Mouse (Mus musculus) neural tube, embryonic 11.5 days (tissue): ENCODE measurements around the gene Akirin2. TPM values are rescaled to one million over a fixed set of nuclear protein-coding genes. Genes with fewer than 3 reads are reported as not detected.

Experiments used
- ATAC-seq: fragments of 200-750 bp; cut with Nextera tagmentation; 2 replicates; pipeline ENCODE4 v1.8.0; 2017; ENCODE audit warnings: moderate number of reproducible peaks, mild to moderate bottlenecking, moderate TSS enrichment, moderate library complexity; ENCODE audit not compliant: insufficient read depth, low FRiP score, low TSS enrichment
- DNase-seq: peaks from one replicate; pipeline ENCODE4 v3.0.0-alpha.2; 2015; ENCODE audit warnings: low spot score
- H3K27ac ChIP-seq: fragments of 300-500 bp; sonication (generic); 2 replicates; pipeline ENCODE4 v1.5.1; 2014; ENCODE audit warnings: low read depth, mild to moderate bottlenecking, low read length
- H3K27me3 ChIP-seq: fragments of 300-500 bp; sonication (generic); 2 replicates; pipeline ENCODE4 v1.6.1; 2014; ENCODE audit warnings: mild to moderate bottlenecking, low read length, mixed read lengths; ENCODE audit not compliant: control insufficient read depth, insufficient read depth
- H3K36me3 ChIP-seq: fragments of 300-500 bp; sonication (generic); 2 replicates; pipeline ENCODE4 v1.6.1; 2014; ENCODE audit warnings: mild to moderate bottlenecking, low read length, moderate library complexity, mixed read lengths; ENCODE audit not compliant: control insufficient read depth, insufficient read depth
- H3K4me1 ChIP-seq: fragments of 300-500 bp; sonication (generic); 2 replicates; pipeline ENCODE4 v1.6.1; 2014; ENCODE audit warnings: low read length, mixed read lengths; ENCODE audit not compliant: control insufficient read depth, insufficient read depth
- H3K4me2 ChIP-seq: fragments of 300-500 bp; sonication (generic); 2 replicates; pipeline ENCODE4 v1.6.1; 2014; ENCODE audit warnings: low read depth, mild to moderate bottlenecking, moderate library complexity
- H3K4me3 ChIP-seq: fragments of 300-500 bp; sonication (generic); 2 replicates; pipeline ENCODE4 v1.5.1; 2014; ENCODE audit warnings: low read depth, low read length
- H3K9ac ChIP-seq: fragments of 300-500 bp; sonication (generic); 2 replicates; pipeline ENCODE4 v1.6.1; 2014; ENCODE audit warnings: mild to moderate bottlenecking, low read length
- H3K9me3 ChIP-seq: fragments of 300-500 bp; sonication (generic); 2 replicates; pipeline ENCODE4 v1.6.1; 2016; ENCODE audit warnings: low read length; ENCODE audit not compliant: control insufficient read depth
- WGBS: fragments of 180-500 bp; shearing (Covaris S2); extraction: QIAGEN DNeasy Blood & Tissue Kit; methylation state at CpG from one replicate; pipeline ENCODE4 v1.1.7; 2014; 5-methylcytosine and 5-hydroxymethylcytosine counted together
- polyA plus RNA-seq: library from polyadenylated mRNA; unstranded; fragments of >200 nt; fragmentation: Nextera tagmentation; extraction: Ambion mirVana; gene quantifications from 2 replicates; pipeline ENCODE4 v1.2.1, GENCODE M21; 2014

Gene Akirin2
- polyA plus RNA-seq = 104 and 112 TPM in 2 replicates

GRCm38 (mm10) chr4:34550748-34551097 lies at the start of gene Akirin2:
Gene Akirin2 (plus strand): TSS chr4:34550937.
- DNase-seq (no peak), ATAC-seq (peak; percentile 56; the same call in 1 of the 2 replicates)
- peak within 1 kb of the TSS; percentile 54 for H3K4me2 ChIP-seq

DNA sequence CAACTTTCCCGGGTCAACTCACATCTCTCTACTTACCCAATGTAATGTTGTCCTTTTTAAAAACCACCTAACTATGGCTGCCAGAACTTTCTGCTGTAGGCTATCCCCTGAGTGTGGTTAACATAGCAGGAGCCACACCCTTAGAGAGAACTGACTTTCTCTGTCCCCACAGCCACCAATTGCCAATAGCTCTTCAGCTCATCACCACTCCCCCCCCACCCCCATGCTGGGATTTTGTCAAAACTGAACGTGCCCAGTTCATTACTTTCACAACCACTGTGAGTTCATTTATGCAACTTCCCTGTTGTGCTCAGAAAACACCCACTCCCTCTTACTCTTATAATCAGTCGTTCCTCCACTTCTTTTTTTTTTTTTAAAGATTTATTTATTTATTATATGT lies 40.4 kb upstream of the Akirin2 start:
- WGBS = 85% methylated on average over 3 of the region's 3 CpGs
- H3K36me3 ChIP-seq = no peaks in the 10 kb centered on the region
- DNase-seq = no peak
- no peak overlapping the region for H3K9ac ChIP-seq
- no peaks in the 10 kb centered on the region for H3K27me3 ChIP-seq
- ATAC-seq = no peak
- H3K27ac ChIP-seq = no peak overlapping the region
- H3K4me2 ChIP-seq = no peak overlapping the region
- no peak overlapping the region for H3K4me3 ChIP-seq
- H3K9me3 ChIP-seq = no peaks in the 10 kb centered on the region
- H3K4me1 ChIP-seq = no peaks in the 10 kb centered on the region

More at GRCm38 (mm10) chr4:34550748-34551097, at the start of gene Akirin2:
- H3K4me3 ChIP-seq = peak within 1 kb of the TSS; percentile 96
- no peaks in the 10 kb centered on the region for H3K36me3 ChIP-seq
- H3K27me3 ChIP-seq = no peaks in the 10 kb centered on the region
- WGBS = under 1% methylated on average over 46 of the region's 53 CpGs
- 0 out of 2 replicates have a peak, but pooled peaks cover 2% of the 10 kb centered on the region for H3K4me1 ChIP-seq
- H3K27ac ChIP-seq = peak within 1 kb of the TSS; percentile 94
- no peaks in the 10 kb centered on the region for H3K9me3 ChIP-seq
- H3K9ac ChIP-seq = peak within 1 kb of the TSS; percentile 98

GRCm38 (mm10) chr4:34522846-34523245 lies 27.9 kb upstream of the Akirin2 start:
- Histone ChIP-seq H3K4me2 (no peak overlapping the region), H3K27me3 (no peaks in the 10 kb centered on the region), H3K9me3 (no peaks in the 10 kb centered on the region), H3K4me3 (no peak overlapping the region), H3K36me3 (no peaks in the 10 kb centered on the region), H3K9ac (no peak overlapping the region), H3K4me1 (no peaks in the 10 kb centered on the region), H3K27ac (no peak overlapping the region)
- DNase-seq (no peak), ATAC-seq (no peak)
- WGBS = 83% methylated on average over 3 of the region's 3 CpGs

DNA sequence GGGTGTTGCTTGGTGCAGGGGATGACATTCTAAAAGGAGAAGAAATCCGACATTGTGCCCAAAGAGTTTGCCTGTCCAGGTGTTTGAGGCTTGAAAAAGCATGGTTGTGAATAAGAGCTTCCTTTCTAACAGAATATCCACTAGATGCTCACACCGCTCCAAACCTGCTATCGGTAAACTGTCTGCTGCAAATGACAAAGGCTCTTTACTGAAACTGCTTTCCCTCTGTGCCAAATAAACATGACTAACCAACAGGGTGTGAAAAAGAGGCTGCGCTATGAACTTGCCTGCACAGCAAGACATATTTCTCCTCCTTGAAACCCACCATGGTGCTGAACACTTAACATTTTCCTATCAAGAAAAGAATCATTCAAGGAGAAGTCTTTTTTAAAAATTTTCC lies 27.2 kb upstream of the Akirin2 start:
- ATAC-seq (no peak), DNase-seq (no peak)
- 90% methylated on average over 4 of the region's 4 CpGs for WGBS
- H3K27me3 ChIP-seq = no peaks in the 10 kb centered on the region
- no peak overlapping the region for H3K4me3 ChIP-seq
- no peak overlapping the region for H3K4me2 ChIP-seq
- no peaks in the 10 kb centered on the region for H3K4me1 ChIP-seq
- H3K27ac ChIP-seq = no peak overlapping the region
- no peaks in the 10 kb centered on the region for H3K9me3 ChIP-seq
- no peak overlapping the region for H3K9ac ChIP-seq
- H3K36me3 ChIP-seq = no peaks in the 10 kb centered on the region

DNA sequence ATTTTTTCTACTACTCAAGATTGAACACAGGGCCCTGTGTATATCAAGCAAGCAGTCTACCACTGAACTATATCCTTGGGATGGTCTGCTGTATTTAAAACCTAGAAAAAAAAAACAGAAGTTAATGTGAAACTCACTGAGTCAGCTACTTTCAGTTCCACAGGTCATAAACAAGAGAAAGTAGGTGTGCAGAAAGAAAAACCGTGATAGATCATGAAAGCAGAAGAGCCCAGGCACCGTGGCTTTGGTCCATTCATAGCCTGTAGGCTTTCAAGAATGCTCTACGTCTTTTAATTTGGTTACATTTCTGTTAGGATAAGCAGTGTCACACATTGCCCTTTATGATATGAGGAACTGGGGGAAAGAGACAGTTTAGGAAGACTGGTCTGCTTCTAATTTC lies 24.0 kb upstream of the Akirin2 start:
- no peak for DNase-seq
- WGBS = 87% methylated on average over 3 of the region's 3 CpGs
- no peaks in the 10 kb centered on the region for H3K9me3 ChIP-seq
- H3K4me3 ChIP-seq = no peak overlapping the region
- no peak overlapping the region for H3K27ac ChIP-seq
- H3K9ac ChIP-seq = no peak overlapping the region
- no peaks in the 10 kb centered on the region for H3K4me1 ChIP-seq
- no peaks in the 10 kb centered on the region for H3K36me3 ChIP-seq
- no peaks in the 10 kb centered on the region for H3K27me3 ChIP-seq
- no peak overlapping the region for H3K4me2 ChIP-seq
- no peak for ATAC-seq

- DNase-seq = no peak
- Histone ChIP-seq H3K9me3 (no peaks in the 10 kb centered on the region), H3K9ac (no peak overlapping the region), H3K27ac (no peak overlapping the region), H3K4me3 (no peak overlapping the region), H3K4me1 (no peaks in the 10 kb centered on the region), H3K4me2 (no peak overlapping the region), H3K36me3 (no peaks in the 10 kb centered on the region), H3K27me3 (no peaks in the 10 kb centered on the region)
- no peak for ATAC-seq
- 86% methylated on average over 1 of the region's 1 CpGs for WGBS
Observed at GRCm38 (mm10) chr4:34528430-34529100, 22.2 kb upstream of the Akirin2 start.

DNA sequence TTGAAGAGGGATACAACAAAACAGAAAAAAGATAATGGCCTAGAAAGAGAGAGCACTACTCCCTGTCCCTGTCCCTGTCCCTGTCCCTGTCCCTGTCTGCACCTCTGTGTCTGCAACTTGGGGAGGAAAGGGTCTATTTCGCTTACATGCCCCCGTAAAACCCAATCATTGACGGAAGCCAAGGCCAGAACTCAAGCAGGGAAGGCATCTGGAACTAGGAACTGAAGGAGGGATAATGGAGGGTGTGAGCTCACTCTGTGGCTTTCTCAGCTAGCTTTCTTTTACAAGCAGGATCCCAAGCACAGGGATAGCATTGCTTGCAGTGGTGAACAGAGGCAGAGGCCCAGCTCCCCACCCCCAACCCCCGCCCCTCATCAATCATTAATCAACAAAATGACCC lies 21.4 kb upstream of the Akirin2 start:
- Histone ChIP-seq H3K9me3 (no peaks in the 10 kb centered on the region), H3K9ac (no peak overlapping the region), H3K4me1 (no peaks in the 10 kb centered on the region), H3K4me2 (no peak overlapping the region), H3K4me3 (no peak overlapping the region), H3K36me3 (no peaks in the 10 kb centered on the region), H3K27me3 (no peaks in the 10 kb centered on the region), H3K27ac (no peak overlapping the region)
- DNase-seq = no peak
- ATAC-seq = no peak
- 55% methylated on average over 4 of the region's 4 CpGs for WGBS

DNA sequence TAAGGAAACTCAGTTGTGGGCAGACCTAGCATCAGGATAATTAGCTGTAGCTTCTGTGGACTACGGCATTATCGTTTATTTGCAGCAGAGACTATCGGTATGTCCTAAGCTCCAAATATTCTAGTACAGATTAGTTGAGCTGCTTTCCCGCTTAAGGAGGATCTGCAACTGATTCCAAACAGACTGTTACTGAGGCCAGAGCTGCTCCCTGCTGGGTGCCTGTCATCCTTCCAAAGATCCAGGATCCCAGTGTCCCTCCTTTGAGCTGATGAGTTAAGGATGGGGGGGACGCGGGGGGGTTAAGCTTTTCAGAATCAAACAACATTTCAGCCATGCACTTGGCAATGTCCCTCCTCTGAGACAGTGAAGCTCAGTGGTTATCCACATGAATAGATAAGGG lies 20.8 kb upstream of the Akirin2 start:
- no peak for DNase-seq
- Histone ChIP-seq H3K27ac (no peak overlapping the region), H3K4me2 (no peak overlapping the region), H3K4me1 (no peaks in the 10 kb centered on the region), H3K9ac (no peak overlapping the region), H3K4me3 (no peak overlapping the region), H3K9me3 (no peaks in the 10 kb centered on the region), H3K36me3 (no peaks in the 10 kb centered on the region), H3K27me3 (no peaks in the 10 kb centered on the region)
- WGBS = 76% methylated on average over 6 of the region's 6 CpGs
- ATAC-seq = no peak

DNA sequence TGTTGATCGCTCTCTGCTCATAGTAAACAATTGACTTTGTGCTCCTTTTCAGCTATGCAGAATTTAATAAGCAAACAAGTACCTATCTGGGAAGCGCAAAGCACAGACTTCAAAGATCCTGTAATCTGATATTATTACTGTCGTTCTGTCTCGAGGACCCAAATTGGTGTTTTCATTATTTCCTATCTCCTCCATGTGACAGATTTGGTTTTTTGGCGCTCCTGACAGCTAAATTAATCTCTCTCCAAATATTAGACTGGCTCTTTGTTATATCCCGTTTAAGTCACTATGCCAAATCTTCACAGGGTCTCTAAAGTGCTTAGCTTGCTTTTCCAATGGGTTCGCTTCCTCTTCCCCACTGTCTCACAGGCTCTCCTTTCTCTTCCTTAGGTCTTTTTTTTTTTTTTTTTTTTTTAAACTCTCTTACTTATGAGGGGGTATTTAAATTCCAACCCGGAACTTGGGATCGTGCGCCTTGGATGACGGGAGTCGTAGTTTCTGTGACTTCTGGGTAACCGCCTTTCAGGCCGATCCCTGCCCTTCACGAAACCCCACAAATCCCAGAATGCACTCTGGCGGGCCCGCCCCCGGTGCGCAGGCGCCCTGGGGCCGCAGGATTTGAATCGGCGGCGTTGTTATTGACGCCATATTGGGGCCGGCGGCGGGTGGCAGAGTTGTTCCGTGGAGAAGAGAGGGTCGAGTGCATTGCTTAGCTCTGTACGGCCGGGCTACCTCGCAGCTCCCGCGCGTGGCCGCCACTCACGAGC lies 573 bp upstream of the Akirin2 start:
- ATAC-seq (peak; percentile 89), DNase-seq (peak; percentile 98)
- peak overlapping the region; percentile 98 for H3K9ac ChIP-seq
- H3K27me3 ChIP-seq = no peaks in the 10 kb centered on the region
- H3K4me3 ChIP-seq = peak overlapping the region; percentile 96
- peak overlapping the region; percentile 94 for H3K27ac ChIP-seq
- 0 out of 2 replicates have a peak, but pooled peaks cover 2% of the 10 kb centered on the region for H3K4me1 ChIP-seq
- no peaks in the 10 kb centered on the region for H3K9me3 ChIP-seq
- no peaks in the 10 kb centered on the region for H3K36me3 ChIP-seq
- 3% methylated on average over 38 of the region's 38 CpGs for WGBS
- H3K4me2 ChIP-seq = peak overlapping the region; percentile 54
